Mouse (Mus musculus) embryo, embryonic 9.5 days (tissue): ENCODE measurements around the gene Bnc2.

Experiments
- DNase-seq: peaks from one replicate; pipeline ENCODE4 v3.0.0-alpha.2; 2017; ENCODE audit errors: extremely low spot score

Bnc2 gene

GRCm38 (mm10) chr4:84431677-84432515, 243.2 kb downstream of the Bnc2 start:
- DNase-seq = no peak

GRCm38 (mm10) chr4:84427955-84428354, 247.1 kb downstream of the Bnc2 start:
- no peak for DNase-seq

- DNase-seq = no peak
These were observed 263.6 kb downstream of the Bnc2 start for GRCm38 (mm10) chr4:84411431-84411830.

- DNase-seq = peak; percentile 9
These were observed 267.6 kb downstream of the Bnc2 start for GRCm38 (mm10) chr4:84407328-84408028.

GRCm38 (mm10) chr4:84403356-84404145, 271.5 kb downstream of the Bnc2 start:
- DNase-seq = no peak

GRCm38 (mm10) chr4:84388991-84389390, 286.1 kb downstream of the Bnc2 start:
- DNase-seq = no peak

GRCm38 (mm10) chr4:84385156-84385555, 289.9 kb downstream of the Bnc2 start:
- DNase-seq = no peak

GRCm38 (mm10) chr4:84379289-84379688, 295.8 kb downstream of the Bnc2 start:
- no peak for DNase-seq

- no peak for DNase-seq
These were observed 297.6 kb downstream of the Bnc2 start for GRCm38 (mm10) chr4:84377513-84377912.

GRCm38 (mm10) chr4:84362337-84362823, 312.7 kb downstream of the Bnc2 start:
- peak; percentile 25 for DNase-seq

- no peak for DNase-seq
These were observed 313.9 kb downstream of the Bnc2 start for GRCm38 (mm10) chr4:84361165-84361564.

- no peak for DNase-seq
These were observed 315.1 kb downstream of the Bnc2 start for GRCm38 (mm10) chr4:84359996-84360395.

- DNase-seq = peak; percentile 29
These were observed 316.9 kb downstream of the Bnc2 start for GRCm38 (mm10) chr4:84358204-84358603.

GRCm38 (mm10) chr4:84357382-84357781, 317.7 kb downstream of the Bnc2 start:
- DNase-seq = no peak

- peak; percentile 39 for DNase-seq
These were observed 318.5 kb downstream of the Bnc2 start for GRCm38 (mm10) chr4:84356468-84357153.

- DNase-seq = no peak
These were observed 322.4 kb downstream of the Bnc2 start for GRCm38 (mm10) chr4:84352656-84353055.

GRCm38 (mm10) chr4:84349536-84349935, 325.5 kb downstream of the Bnc2 start:
- DNase-seq = no peak

- DNase-seq = no peak
These were observed 335.9 kb downstream of the Bnc2 start for GRCm38 (mm10) chr4:84339172-84339571.

GRCm38 (mm10) chr4:84331995-84332394, 343.1 kb downstream of the Bnc2 start:
- DNase-seq = no peak

GRCm38 (mm10) chr4:84331450-84331849, 343.6 kb downstream of the Bnc2 start:
- no peak for DNase-seq

- DNase-seq = no peak
These were observed 344.6 kb downstream of the Bnc2 start for GRCm38 (mm10) chr4:84330509-84330908.
